Mouse (Mus musculus) lung, embryonic 14.5 days (tissue): ENCODE measurements around the gene Ggt6. TPM values are rescaled to one million over a fixed set of nuclear protein-coding genes. Genes with fewer than 3 reads are reported as not detected.
A peak's percentile ranks its signal among the peaks of the same experiment; 100 is the strongest.

Source experiments
- ATAC-seq: fragments of 200-750 bp; cut with Nextera tagmentation; 2 replicates; pipeline ENCODE4 v1.8.0; 2017; ENCODE audit warnings: mild to moderate bottlenecking, moderate TSS enrichment, moderate library complexity; ENCODE audit not compliant: insufficient read depth
- DNase-seq: peaks from one replicate; pipeline ENCODE4 v3.0.0-alpha.2; 2015
- H3K27ac ChIP-seq: fragments of 300-500 bp; sonication (generic); 2 replicates; pipeline ENCODE4 v1.5.1; 2014; ENCODE audit warnings: low read depth, mild to moderate bottlenecking, moderate library complexity
- H3K27me3 ChIP-seq: fragments of 300-500 bp; sonication (generic); 2 replicates; pipeline ENCODE4 v1.6.1; 2014; ENCODE audit warnings: low read length, control low read depth; ENCODE audit not compliant: insufficient read depth
- H3K36me3 ChIP-seq: fragments of 300-500 bp; sonication (generic); 2 replicates; pipeline ENCODE4 v1.6.1; 2014; ENCODE audit warnings: control low read depth; ENCODE audit not compliant: insufficient read depth
- H3K4me1 ChIP-seq: fragments of 300-500 bp; sonication (generic); 2 replicates; pipeline ENCODE4 v1.6.1; 2014; ENCODE audit warnings: antibody characterized with exemption, control low read depth; ENCODE audit not compliant: insufficient read depth
- H3K4me2 ChIP-seq: fragments of 300-500 bp; sonication (generic); 2 replicates; pipeline ENCODE4 v1.6.1; 2014; ENCODE audit warnings: mild to moderate bottlenecking
- H3K4me3 ChIP-seq: fragments of 300-500 bp; sonication (generic); 2 replicates; pipeline ENCODE4 v1.5.1; 2014; ENCODE audit warnings: low read depth, low read length
- H3K9ac ChIP-seq: fragments of 300-500 bp; sonication (generic); 2 replicates; pipeline ENCODE4 v1.6.1; 2014
- H3K9me3 ChIP-seq: fragments of 300-500 bp; sonication (generic); 2 replicates; pipeline ENCODE4 v1.6.1; 2016; ENCODE audit warnings: low read depth, low read length, control low read depth
- CTCF ChIP-seq: IDR thresholded peaks from 2 replicates; pipeline ENCODE4 v1.5.1; 2016; ENCODE audit warnings: antibody characterized with exemption, low read depth
- WGBS: fragments of 180-500 bp; shearing (Covaris S2); extraction: QIAGEN DNeasy Blood & Tissue Kit; methylation state at CpG from one replicate; pipeline ENCODE4 v1.1.7; 2014; 5-methylcytosine and 5-hydroxymethylcytosine counted together
- polyA plus RNA-seq: library from polyadenylated mRNA; unstranded; fragments of >200 nt; fragmentation: Nextera tagmentation; extraction: Ambion mirVana; gene quantifications from 2 replicates; pipeline ENCODE4 v1.2.1, GENCODE M21; 2014

The Ggt6 gene
- polyA plus RNA-seq, 1 experiment from 2014 or later: not detected

- no peak for ATAC-seq
- 56% methylated on average over 15 of the region's 15 CpGs for WGBS
These were observed 18.0 kb downstream of the Ggt6 start for GRCm38 (mm10) chr11:72453105-72453953.

GRCm38 (mm10) chr11:72455694-72456093 lies 20.4 kb downstream of the Ggt6 start:
- Histone ChIP-seq H3K4me2 (no peak overlapping the region), H3K4me1 (no peaks in the 10 kb centered on the region), H3K9me3 (no peaks in the 10 kb centered on the region), H3K4me3 (no peak overlapping the region), H3K27ac (no peak overlapping the region), H3K36me3 (peaks cover 24% of the 10 kb centered on the region), H3K27me3 (no peaks in the 10 kb centered on the region), H3K9ac (no peak overlapping the region)
- WGBS: 60% methylated on average over 5 of the region's 5 CpGs
- TF ChIP-seq CTCF: no peak
- no peak for ATAC-seq
- no peak for DNase-seq

More at GRCm38 (mm10) chr11:72453105-72453953, 18.0 kb downstream of the Ggt6 start:
- Histone ChIP-seq H3K27ac (no peak overlapping the region), H3K9ac (no peak overlapping the region), H3K36me3 (peaks cover 47% of the 10 kb centered on the region), H3K4me2 (no peak overlapping the region), H3K9me3 (no peaks in the 10 kb centered on the region), H3K4me3 (no peak overlapping the region), H3K27me3 (no peaks in the 10 kb centered on the region), H3K4me1 (no peaks in the 10 kb centered on the region)
- TF ChIP-seq CTCF: no peak
- no peak for DNase-seq

GRCm38 (mm10) chr11:72457995-72458496 lies 22.7 kb downstream of the Ggt6 start:
- no peaks in the 10 kb centered on the region for H3K27me3 ChIP-seq
- no peak overlapping the region for H3K9ac ChIP-seq
- peak overlapping the region; percentile 81 for H3K27ac ChIP-seq
- H3K4me2 ChIP-seq: peak overlapping the region; percentile 15; the same call in 1 of the 2 replicates
- H3K36me3 ChIP-seq: peaks cover under 1% of the 10 kb centered on the region; the same call in 1 of the 2 replicates
- ATAC-seq (peak; percentile 80), DNase-seq (peak; percentile 71)
- H3K4me3 ChIP-seq: no peak overlapping the region
- no peak for TF ChIP-seq CTCF
- 43% methylated on average over 12 of the region's 12 CpGs for WGBS
- H3K4me1 ChIP-seq: no peaks in the 10 kb centered on the region
- no peaks in the 10 kb centered on the region for H3K9me3 ChIP-seq

- no peak overlapping the region for H3K4me3 ChIP-seq
- no peaks in the 10 kb centered on the region for H3K4me1 ChIP-seq
- no peak for ATAC-seq
- no peak for DNase-seq
- no peak overlapping the region for H3K9ac ChIP-seq
- no peaks in the 10 kb centered on the region for H3K9me3 ChIP-seq
- H3K27ac ChIP-seq: peak overlapping the region; percentile 81
- H3K27me3 ChIP-seq: no peaks in the 10 kb centered on the region
- WGBS: 66% methylated on average over 3 of the region's 3 CpGs
- H3K4me2 ChIP-seq: peak overlapping the region; percentile 15; the same call in 1 of the 2 replicates
- no peak for TF ChIP-seq CTCF
- H3K36me3 ChIP-seq: no peaks in the 10 kb centered on the region
These were observed 23.2 kb downstream of the Ggt6 start for GRCm38 (mm10) chr11:72458502-72458901.

- WGBS: 23% methylated on average over 5 of the region's 5 CpGs
- H3K4me2 ChIP-seq: no peak overlapping the region
- H3K4me1 ChIP-seq: peaks cover 11% of the 10 kb centered on the region
- H3K36me3 ChIP-seq: no peaks in the 10 kb centered on the region
- no peak overlapping the region for H3K4me3 ChIP-seq
- no peaks in the 10 kb centered on the region for H3K9me3 ChIP-seq
- H3K27ac ChIP-seq: no peak overlapping the region
- H3K27me3 ChIP-seq: no peaks in the 10 kb centered on the region
- H3K9ac ChIP-seq: no peak overlapping the region
- DNase-seq: no peak
- ATAC-seq: no peak
- no peak for TF ChIP-seq CTCF
These were observed 26.2 kb downstream of the Ggt6 start for GRCm38 (mm10) chr11:72461500-72461981.

GRCm38 (mm10) chr11:72464821-72465220 lies 29.5 kb downstream of the Ggt6 start:
- Histone ChIP-seq H3K9ac (no peak overlapping the region), H3K27me3 (no peaks in the 10 kb centered on the region), H3K9me3 (no peaks in the 10 kb centered on the region), H3K4me3 (no peak overlapping the region), H3K4me1 (peaks cover 36% of the 10 kb centered on the region), H3K4me2 (no peak overlapping the region), H3K36me3 (no peaks in the 10 kb centered on the region), H3K27ac (no peak overlapping the region)
- DNase-seq: no peak
- ATAC-seq: no peak
- WGBS: 66% methylated on average over 3 of the region's 3 CpGs
- TF ChIP-seq CTCF: no peak
